Mouse (Mus musculus) forebrain, embryonic 13.5 days (tissue): ENCODE measurements at regions not wholly inside any gene's neighbourhood (a gene's known extent, or its start where the extent isn't known, plus 50 kb on each side); places are given as distances from the start of the nearest gene placed in this dataset.
A peak's percentile ranks its signal among the peaks of the same experiment; 100 is the strongest.

Experiments used
- ATAC-seq: fragments of 200-750 bp; cut with Nextera tagmentation; 2 replicates; pipeline ENCODE4 v1.8.0; 2017
- H3K27ac ChIP-seq: fragments of 300-500 bp; sonication (generic); 2 replicates; pipeline ENCODE4 v1.5.1; 2015; ENCODE audit warnings: inconsistent platforms, mild to moderate bottlenecking, moderate library complexity
- H3K27me3 ChIP-seq: fragments of 300-500 bp; sonication (generic); 2 replicates; pipeline ENCODE4 v1.6.1; 2015; ENCODE audit warnings: mild to moderate bottlenecking, inconsistent platforms
- H3K36me3 ChIP-seq: fragments of 300-500 bp; sonication (generic); 2 replicates; pipeline ENCODE4 v1.6.1; 2015; ENCODE audit warnings: mild to moderate bottlenecking, inconsistent platforms; ENCODE audit not compliant: poor library complexity, severe bottlenecking
- H3K4me1 ChIP-seq: fragments of 300-500 bp; sonication (generic); 2 replicates; pipeline ENCODE4 v1.6.1; 2015; ENCODE audit warnings: inconsistent platforms
- H3K4me2 ChIP-seq: fragments of 300-500 bp; sonication (generic); 2 replicates; pipeline ENCODE4 v1.6.1; 2015; ENCODE audit warnings: inconsistent platforms, mild to moderate bottlenecking, moderate library complexity
- H3K4me3 ChIP-seq: fragments of 300-500 bp; sonication (generic); 2 replicates; pipeline ENCODE4 v1.5.1; 2015; ENCODE audit warnings: mild to moderate bottlenecking, inconsistent platforms
- H3K9ac ChIP-seq: fragments of 300-500 bp; sonication (generic); 2 replicates; pipeline ENCODE4 v1.6.1; 2015; ENCODE audit warnings: mild to moderate bottlenecking, inconsistent platforms
- H3K9me3 ChIP-seq: fragments of 300-500 bp; sonication (generic); replicated peaks from 2 replicates; pipeline ENCODE4 v1.6.1; 2016; ENCODE audit warnings: inconsistent platforms
- WGBS: fragments of 180-500 bp; shearing (Covaris S2); methylation state at CpG from one replicate; pipeline ENCODE4 v1.1.7; 2015; 5-methylcytosine and 5-hydroxymethylcytosine counted together

GRCm38 (mm10) chr5:111929991-111930339, 196.2 kb downstream of the Gm26897 start:
- H3K27ac ChIP-seq = no peak overlapping the region
- 0 out of 2 replicates have a peak, but pooled peaks cover 4% of the 10 kb centered on the region for H3K27me3 ChIP-seq
- H3K4me2 ChIP-seq = no peak overlapping the region
- no peak for ATAC-seq
- H3K9me3 ChIP-seq = no peaks in the 10 kb centered on the region
- WGBS = 60% methylated on average over 3 of the region's 3 CpGs
- H3K36me3 ChIP-seq = no peaks in the 10 kb centered on the region
- H3K9ac ChIP-seq = no peak overlapping the region
- H3K4me1 ChIP-seq = peaks cover 20% of the 10 kb centered on the region
- no peak overlapping the region for H3K4me3 ChIP-seq

GRCm38 (mm10) chr5:111931733-111932132, 198.0 kb downstream of the Gm26897 start:
- H3K27me3 ChIP-seq = 0 out of 2 replicates have a peak, but pooled peaks cover 4% of the 10 kb centered on the region

GRCm38 (mm10) chr5:111935381-111936134, 201.8 kb downstream of the Gm26897 start:
- WGBS = 61% methylated on average over 3 of the region's 3 CpGs
- Histone ChIP-seq H3K36me3 (no peaks in the 10 kb centered on the region), H3K9ac (no peak overlapping the region), H3K27ac (peak overlapping the region; percentile 12; the same call in 1 of the 2 replicates), H3K4me2 (no peak overlapping the region), H3K27me3 (no peaks in the 10 kb centered on the region), H3K9me3 (no peaks in the 10 kb centered on the region), H3K4me3 (no peak overlapping the region), H3K4me1 (peaks cover 9% of the 10 kb centered on the region; the same call in 1 of the 2 replicates)
- ATAC-seq = peak; percentile 85

More at GRCm38 (mm10) chr5:111931733-111932132, 198.0 kb downstream of the Gm26897 start:
- H3K9ac ChIP-seq = no peak overlapping the region
- no peak overlapping the region for H3K4me3 ChIP-seq
- no peak overlapping the region for H3K4me2 ChIP-seq
- no peaks in the 10 kb centered on the region for H3K9me3 ChIP-seq
- H3K4me1 ChIP-seq = peaks cover 21% of the 10 kb centered on the region
- no peaks in the 10 kb centered on the region for H3K36me3 ChIP-seq
- ATAC-seq = no peak
- no peak overlapping the region for H3K27ac ChIP-seq
- WGBS = 74% methylated on average over 3 of the region's 3 CpGs

GRCm38 (mm10) chr5:111941831-111942230, 208.1 kb downstream of the Gm26897 start:
- Histone ChIP-seq H3K27me3 (no peaks in the 10 kb centered on the region), H3K4me3 (no peak overlapping the region), H3K9ac (no peak overlapping the region), H3K4me2 (no peak overlapping the region), H3K36me3 (no peaks in the 10 kb centered on the region), H3K4me1 (peaks cover 48% of the 10 kb centered on the region), H3K27ac (0 out of 2 replicates have a peak overlapping the region, but pooled peaks have one; percentile 36), H3K9me3 (no peaks in the 10 kb centered on the region)
- WGBS = 78% methylated on average over 16 of the region's 16 CpGs
- ATAC-seq = no peak

GRCm38 (mm10) chr5:111942792-111943191, 209.1 kb downstream of the Gm26897 start:
- Histone ChIP-seq H3K4me1 (peaks cover 48% of the 10 kb centered on the region), H3K36me3 (no peaks in the 10 kb centered on the region), H3K4me2 (no peak overlapping the region), H3K27me3 (no peaks in the 10 kb centered on the region), H3K9me3 (no peaks in the 10 kb centered on the region), H3K27ac (peak overlapping the region; percentile 97), H3K9ac (no peak overlapping the region), H3K4me3 (no peak overlapping the region)
- 85% methylated on average over 2 of the region's 2 CpGs for WGBS
- ATAC-seq = no peak

GRCm38 (mm10) chr5:111943337-111944162, 209.8 kb downstream of the Gm26897 start:
- H3K36me3 ChIP-seq = no peaks in the 10 kb centered on the region
- H3K4me2 ChIP-seq = peak overlapping the region; percentile 54
- 19% methylated on average over 21 of the region's 21 CpGs for WGBS
- H3K27ac ChIP-seq = peak overlapping the region; percentile 97
- H3K9me3 ChIP-seq = no peaks in the 10 kb centered on the region
- peaks cover 48% of the 10 kb centered on the region for H3K4me1 ChIP-seq
- ATAC-seq = peak; percentile 45
- H3K4me3 ChIP-seq = no peak overlapping the region
- H3K9ac ChIP-seq = peak overlapping the region; percentile 39
- H3K27me3 ChIP-seq = no peaks in the 10 kb centered on the region

- Histone ChIP-seq H3K36me3 (no peaks in the 10 kb centered on the region), H3K27me3 (no peaks in the 10 kb centered on the region), H3K9me3 (no peaks in the 10 kb centered on the region), H3K27ac (peak overlapping the region; percentile 97), H3K4me2 (peak overlapping the region; percentile 54), H3K4me3 (peak overlapping the region; percentile 18), H3K9ac (peak overlapping the region; percentile 45), H3K4me1 (peaks cover 48% of the 10 kb centered on the region)
- WGBS = 11% methylated on average over 28 of the region's 28 CpGs
- ATAC-seq = peak; percentile 85
Measured at GRCm38 (mm10) chr5:111944273-111944971, 210.7 kb downstream of the Gm26897 start.

GRCm38 (mm10) chr5:111944972-111945285, 211.2 kb downstream of the Gm26897 start:
- H3K4me2 ChIP-seq = peak overlapping the region; percentile 54
- H3K27ac ChIP-seq = peak overlapping the region; percentile 97
- no peaks in the 10 kb centered on the region for H3K9me3 ChIP-seq
- no peak overlapping the region for H3K4me3 ChIP-seq
- H3K27me3 ChIP-seq = no peaks in the 10 kb centered on the region
- no peaks in the 10 kb centered on the region for H3K36me3 ChIP-seq
- H3K4me1 ChIP-seq = peaks cover 48% of the 10 kb centered on the region
- H3K9ac ChIP-seq = peak overlapping the region; percentile 45
- ATAC-seq = no peak
- WGBS = 43% methylated on average over 3 of the region's 3 CpGs

GRCm38 (mm10) chr5:111946281-111946680, 212.6 kb downstream of the Gm26897 start:
- no peak overlapping the region for H3K27ac ChIP-seq
- 88% methylated on average over 11 of the region's 11 CpGs for WGBS
- no peaks in the 10 kb centered on the region for H3K36me3 ChIP-seq
- no peaks in the 10 kb centered on the region for H3K27me3 ChIP-seq
- no peaks in the 10 kb centered on the region for H3K9me3 ChIP-seq
- H3K9ac ChIP-seq = no peak overlapping the region
- ATAC-seq = no peak
- no peak overlapping the region for H3K4me2 ChIP-seq
- no peak overlapping the region for H3K4me3 ChIP-seq
- peaks cover 47% of the 10 kb centered on the region for H3K4me1 ChIP-seq

- no peak overlapping the region for H3K9ac ChIP-seq
- no peak overlapping the region for H3K4me3 ChIP-seq
- 69% methylated on average over 28 of the region's 28 CpGs for WGBS
- H3K9me3 ChIP-seq = no peaks in the 10 kb centered on the region
- peak overlapping the region; percentile 39; the same call in 1 of the 2 replicates for H3K4me2 ChIP-seq
- peaks cover 10% of the 10 kb centered on the region; the same call in 1 of the 2 replicates for H3K27me3 ChIP-seq
- H3K36me3 ChIP-seq = no peaks in the 10 kb centered on the region
- peaks cover 23% of the 10 kb centered on the region for H3K4me1 ChIP-seq
- H3K27ac ChIP-seq = no peak overlapping the region
- ATAC-seq = no peak
Measured at GRCm38 (mm10) chr5:111957698-111958097, 224.0 kb downstream of the Gm26897 start.

GRCm38 (mm10) chr5:111958226-111958625, 224.5 kb downstream of the Gm26897 start:
- 29% methylated on average over 17 of the region's 17 CpGs for WGBS
- no peak overlapping the region for H3K27ac ChIP-seq

More at GRCm38 (mm10) chr5:111958226-111958625, 224.5 kb downstream of the Gm26897 start:
- H3K4me3 ChIP-seq = no peak overlapping the region
- no peaks in the 10 kb centered on the region for H3K36me3 ChIP-seq
- peaks cover 23% of the 10 kb centered on the region for H3K4me1 ChIP-seq
- H3K4me2 ChIP-seq = peak overlapping the region; percentile 39
- H3K9ac ChIP-seq = peak overlapping the region; percentile 51; the same call in 1 of the 2 replicates
- H3K9me3 ChIP-seq = no peaks in the 10 kb centered on the region
- H3K27me3 ChIP-seq = peaks cover 10% of the 10 kb centered on the region; the same call in 1 of the 2 replicates
- ATAC-seq = peak; percentile 53
